Mouse (Mus musculus) regulatory T cell (primary cell): ENCODE results near the gene Slc12a4.

Source experiments
- in situ Hi-C: fragments of 300-600 bp; cut with MboI, MseI; formaldehyde crosslinking; loops from one replicate; pipeline ENCODE4 v1.15.1; 2025; ENCODE audit warnings: high pct_unique_total_duplicates

Slc12a4 gene

DNA sequence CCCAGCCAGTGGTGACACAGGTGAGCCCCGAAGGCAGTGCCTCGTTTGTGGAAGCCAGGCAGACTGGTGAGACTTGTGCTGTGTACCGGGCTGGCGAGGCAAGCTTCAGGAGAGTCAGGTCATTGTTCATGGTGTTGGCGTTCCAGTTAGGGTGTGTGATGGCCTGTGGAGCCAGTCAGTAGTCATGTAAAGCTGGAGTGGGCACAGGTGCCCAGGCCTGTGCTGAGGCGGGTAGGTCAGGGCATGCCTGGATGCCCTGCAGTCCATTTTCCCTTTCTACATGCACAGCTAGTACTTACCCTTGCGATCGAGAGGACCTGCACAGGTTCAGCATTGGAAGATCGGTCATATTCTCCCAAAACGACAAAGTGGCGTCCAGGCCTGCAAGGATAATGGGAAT lies 33.4 kb downstream of the Slc12a4 start:
- in situ Hi-C loops: loop anchor here (10.0 kb wide), 1 partner anchor 48 kb away; the partner anchor contains the start of gene Edc4

DNA sequence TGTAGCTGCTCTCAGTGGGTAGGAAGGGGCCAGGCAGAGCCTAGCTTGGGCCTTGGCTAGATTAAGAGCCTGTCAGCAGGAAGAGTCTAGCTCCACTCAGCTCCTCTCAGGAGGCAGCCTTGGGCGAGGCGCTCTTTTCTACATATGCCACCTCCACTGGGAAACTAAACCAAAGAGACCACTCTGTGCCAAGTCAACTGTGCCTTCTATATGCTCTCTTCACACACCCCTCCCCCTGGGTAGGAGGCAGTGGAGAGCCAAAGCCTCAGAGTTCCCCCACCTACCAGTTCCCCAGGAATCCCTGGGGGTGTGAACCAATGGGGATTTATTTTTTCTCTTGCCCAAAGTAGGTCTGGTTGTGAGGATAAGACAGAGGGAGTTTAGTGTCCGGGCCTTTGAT lies 34.6 kb downstream of the Slc12a4 start:
- in situ Hi-C loops: loop anchor here (10.0 kb wide), 1 partner anchor 46 kb away; the partner anchor contains the start of gene Edc4

DNA sequence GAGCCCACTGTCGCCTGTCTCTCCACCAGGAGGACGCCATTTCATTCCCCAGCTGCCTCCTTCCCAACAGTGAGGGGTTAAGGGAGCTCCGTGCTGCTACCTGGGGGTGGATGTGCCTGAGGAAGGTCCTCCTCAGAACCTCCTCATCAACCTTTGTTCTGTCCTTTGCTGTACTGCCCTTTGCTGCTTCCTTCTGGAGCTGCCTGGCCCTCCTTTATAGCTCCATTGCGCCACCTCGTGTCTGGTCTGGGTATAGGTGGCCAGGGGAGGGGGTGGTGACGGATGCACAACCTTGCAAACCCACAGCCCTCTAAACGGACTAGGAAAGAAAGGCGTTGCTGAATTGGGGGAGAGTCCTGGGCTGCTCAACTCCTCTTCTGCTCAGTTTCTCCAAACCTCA lies 35.3 kb downstream of the Slc12a4 start:
- in situ Hi-C loops: loop anchor here (10.0 kb wide), 1 partner anchor 46 kb away; the partner anchor contains the start of gene Edc4

DNA sequence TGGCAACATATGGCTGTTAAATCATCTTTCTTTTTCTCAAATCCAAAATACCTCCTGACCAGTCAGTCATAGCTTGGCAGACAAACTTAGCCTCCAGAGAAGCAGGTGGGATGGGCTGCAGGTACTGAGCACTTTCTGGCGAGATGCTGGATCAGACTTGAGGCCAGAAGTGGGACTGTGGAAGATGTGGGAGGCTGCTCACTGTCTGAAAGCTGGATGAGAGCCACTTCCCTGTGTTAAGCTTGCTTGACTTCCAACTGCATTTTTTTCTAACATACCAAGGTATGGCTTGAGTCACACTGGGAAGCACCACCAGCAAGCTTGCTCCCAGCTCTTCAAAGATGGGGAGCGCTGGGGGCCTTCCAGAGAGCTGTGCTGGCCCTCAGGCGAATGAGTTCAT lies 40.8 kb downstream of the Slc12a4 start:
- in situ Hi-C loops: loop anchor here (5.0 to 10.0 kb wide), 2 partner anchors 213 to 1460 kb away; no protein-coding TSS in a partner anchor

DNA sequence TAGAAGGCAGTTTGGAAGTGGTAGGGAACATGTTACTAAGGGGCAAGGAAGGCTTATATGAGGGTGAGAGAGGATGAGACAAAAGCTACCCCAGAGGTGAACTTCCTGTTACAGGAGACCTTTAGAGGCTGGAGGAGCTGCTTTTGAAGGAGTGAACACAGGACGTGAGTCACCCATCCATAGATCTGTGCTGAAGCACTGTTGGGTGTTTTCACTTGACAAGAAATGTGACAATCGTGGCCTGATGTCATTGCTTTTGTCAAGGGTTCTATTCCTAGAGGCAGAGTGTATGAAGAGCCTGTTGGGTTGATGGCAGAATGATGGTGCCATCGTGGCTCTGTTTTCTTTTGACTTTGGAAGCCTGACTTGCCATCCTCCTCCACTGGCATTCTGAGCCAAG lies 46.5 kb downstream of the Slc12a4 start:
- in situ Hi-C loops: no loop called here

DNA sequence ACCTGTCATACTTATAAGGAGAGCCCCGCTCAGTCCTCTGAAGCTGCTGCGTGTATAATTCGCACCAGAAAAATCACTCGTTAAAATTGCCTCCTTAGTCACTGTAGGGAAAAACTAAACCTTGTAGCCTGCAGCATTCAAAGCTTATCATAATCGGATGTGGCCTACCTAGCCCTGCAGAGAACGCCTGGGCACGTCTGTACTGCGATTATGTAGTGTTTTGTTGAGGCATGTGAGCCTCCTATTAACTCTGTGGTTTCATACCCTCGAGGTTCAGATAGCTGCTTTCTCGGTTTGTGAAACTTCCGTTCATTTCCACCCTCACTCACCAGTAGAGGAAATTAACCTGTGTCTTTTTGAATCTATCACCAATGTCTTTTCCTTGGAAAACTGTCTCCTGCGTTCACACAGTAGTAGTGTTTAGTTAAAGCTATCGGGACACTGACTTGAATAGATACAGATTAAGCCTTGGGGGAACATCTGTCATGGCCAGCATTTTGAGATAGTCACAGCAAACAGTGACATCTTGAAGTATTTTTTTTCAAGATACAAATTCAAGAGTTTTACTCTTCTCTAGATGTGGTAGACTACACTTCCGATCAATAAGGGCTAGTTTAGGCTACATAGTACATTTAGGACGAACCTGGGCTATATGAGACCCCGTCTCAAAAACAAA lies 64.8 kb downstream of the Slc12a4 start:
- in situ Hi-C loops: no loop called here

DNA sequence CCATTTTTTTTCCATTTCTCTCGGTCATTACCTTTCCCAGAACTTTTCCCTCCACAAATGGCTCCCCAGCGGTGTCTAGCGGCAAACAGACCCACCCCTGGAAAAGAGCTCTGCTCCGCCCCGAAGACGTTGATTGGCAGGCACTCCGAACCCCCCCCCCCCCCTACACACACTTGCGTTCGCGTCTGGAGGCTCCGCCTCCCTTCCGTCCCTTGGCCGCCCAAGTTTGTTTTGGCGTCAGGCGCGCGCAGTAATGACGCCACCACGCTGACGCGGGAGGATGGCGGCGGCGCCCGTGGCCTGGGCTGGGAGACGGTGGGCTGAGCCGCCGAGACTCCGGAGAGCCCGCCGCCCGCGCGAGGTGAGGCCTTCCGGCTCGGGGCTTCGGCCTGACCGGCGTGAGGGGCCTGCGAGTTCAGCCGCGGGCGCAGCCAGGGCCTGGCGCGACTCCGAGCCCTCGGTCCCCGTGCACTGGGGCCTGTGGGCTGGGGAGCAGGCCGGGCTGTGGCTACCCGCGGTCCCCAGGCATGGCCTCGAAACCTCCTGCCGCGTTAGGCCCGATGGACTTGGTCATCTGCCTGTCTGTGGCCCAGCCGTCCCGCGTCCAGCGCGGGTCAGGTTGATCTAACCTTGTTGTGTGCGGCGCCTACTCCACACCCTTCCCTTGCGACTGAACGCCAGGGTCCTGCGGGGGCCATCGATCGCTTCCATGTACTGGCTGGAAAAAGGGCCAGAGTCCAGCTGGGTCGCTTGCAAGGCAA lies 65.5 kb downstream of the Slc12a4 start, which contains the start of gene Pskh1:
Gene Pskh1 (plus strand): TSS at position 262 of the 761 bp plus-strand sequence.
- in situ Hi-C loops: no loop called here

DNA sequence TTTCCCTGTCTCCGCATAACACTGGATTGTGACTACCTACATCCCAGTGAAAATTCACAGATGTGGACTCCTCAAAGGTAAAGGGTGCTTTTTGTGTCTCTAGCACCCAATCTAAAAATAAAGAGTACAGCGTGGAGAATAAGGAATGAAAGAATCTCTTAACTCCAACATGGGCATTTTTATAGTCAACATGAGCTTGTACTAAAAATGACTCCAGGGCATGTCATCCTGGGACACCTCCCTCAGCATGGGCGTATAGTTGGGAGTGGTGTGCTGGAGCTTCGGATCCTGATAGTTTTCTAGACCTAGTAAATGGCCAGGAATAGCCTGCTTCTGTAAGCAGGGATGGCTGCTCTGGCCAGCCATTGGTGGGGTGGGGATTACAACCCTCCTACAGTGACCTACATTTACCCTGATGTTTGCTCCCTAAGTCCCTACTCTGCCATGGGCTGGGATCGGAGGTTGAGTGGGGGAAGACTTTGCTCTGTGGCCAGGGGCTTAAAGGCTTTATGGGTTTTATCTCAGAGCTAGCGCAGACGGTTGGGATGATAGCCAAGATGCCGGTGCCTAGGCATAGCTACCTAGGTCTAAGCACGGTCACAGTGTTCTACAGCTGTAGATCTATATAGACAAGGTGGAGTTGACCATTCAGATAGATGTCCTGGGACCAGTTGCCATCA lies 68.0 kb downstream of the Slc12a4 start:
- in situ Hi-C loops: no loop called here
